Mouse (Mus musculus): ENCODE data around the gene Ap2a1. TPM values are rescaled to one million over a fixed set of nuclear protein-coding genes. Genes with fewer than 3 reads are reported as not detected.

The Ap2a1 gene
- polyA plus RNA-seq, 1 experiment, result 48.1 TPM

GRCm38 (mm10) chr7:44908706-44909476 is 20.4 kb downstream of the Ap2a1 start:
- H3K4me1 ChIP-seq (ENCODE audit: control insufficient read depth), result peaks cover 1% of the 10 kb centered on the region
- H3K36me3 ChIP-seq (ENCODE audit: control insufficient read depth), result peaks cover 100% of the 10 kb centered on the region
- no peaks in the 10 kb centered on the region for H3K27me3 ChIP-seq (ENCODE audit: control insufficient read depth)
- H3K4me3 ChIP-seq (replicated peaks), result no peak overlapping the region
- no peak for TF ChIP-seq GATA1 (IDR thresholded peaks at IDR 0.05; ENCODE audit: low read length)
- no peak for TF ChIP-seq TAL1 (IDR thresholded peaks at IDR 0.05; ENCODE audit: low read length)
- H3K9me3 ChIP-seq (ENCODE audit: control insufficient read depth, low read length), result no peaks in the 10 kb centered on the region

GRCm38 (mm10) chr7:44905430-44905829 is 23.9 kb downstream of the Ap2a1 start:
- no peaks in the 10 kb centered on the region for H3K9me3 ChIP-seq (ENCODE audit: control insufficient read depth, low read length)
- peaks cover 22% of the 10 kb centered on the region for H3K4me1 ChIP-seq (ENCODE audit: control insufficient read depth)
- H3K36me3 ChIP-seq (ENCODE audit: control insufficient read depth), result peaks cover 100% of the 10 kb centered on the region
- no peak overlapping the region for H3K4me3 ChIP-seq (replicated peaks)
- no peak for TF ChIP-seq GATA1 (IDR thresholded peaks at IDR 0.05; ENCODE audit: low read length)
- TF ChIP-seq TAL1 (IDR thresholded peaks at IDR 0.05; ENCODE audit: low read length), result no peak
- H3K27me3 ChIP-seq (ENCODE audit: control insufficient read depth), result no peaks in the 10 kb centered on the region

GRCm38 (mm10) chr7:44901230-44901722 is 28.0 kb downstream of the Ap2a1 start:
- peak overlapping the region; percentile 35 for H3K4me3 ChIP-seq (replicated peaks)
- no peaks in the 10 kb centered on the region for H3K27me3 ChIP-seq (ENCODE audit: control insufficient read depth)
- H3K9me3 ChIP-seq (ENCODE audit: control insufficient read depth, low read length), result no peaks in the 10 kb centered on the region
- H3K4me1 ChIP-seq (ENCODE audit: control insufficient read depth), result peaks cover 63% of the 10 kb centered on the region
- TF ChIP-seq GATA1 (IDR thresholded peaks at IDR 0.05; ENCODE audit: low read length) (no peak), TAL1 (IDR thresholded peaks at IDR 0.05; ENCODE audit: low read length) (no peak)
- peaks cover 87% of the 10 kb centered on the region for H3K36me3 ChIP-seq (ENCODE audit: control insufficient read depth)

- Histone ChIP-seq H3K27me3 (ENCODE audit: control insufficient read depth) (no peaks in the 10 kb centered on the region), H3K4me1 (ENCODE audit: control insufficient read depth) (peaks cover 70% of the 10 kb centered on the region), H3K9me3 (ENCODE audit: control insufficient read depth, low read length) (no peaks in the 10 kb centered on the region), H3K4me3 (replicated peaks) (no peak overlapping the region), H3K36me3 (ENCODE audit: control insufficient read depth) (peaks cover 80% of the 10 kb centered on the region)
- TF ChIP-seq TAL1 (IDR thresholded peaks at IDR 0.05; ENCODE audit: low read length) (no peak), GATA1 (IDR thresholded peaks at IDR 0.05; ENCODE audit: low read length) (no peak)
Measured at GRCm38 (mm10) chr7:44900632-44901031, 28.7 kb downstream of the Ap2a1 start.

GRCm38 (mm10) chr7:44898607-44899006 is 30.7 kb downstream of the Ap2a1 start:
- Histone ChIP-seq H3K9me3 (ENCODE audit: control insufficient read depth, low read length) (no peaks in the 10 kb centered on the region), H3K4me1 (ENCODE audit: control insufficient read depth) (peaks cover 80% of the 10 kb centered on the region), H3K27me3 (ENCODE audit: control insufficient read depth) (no peaks in the 10 kb centered on the region), H3K36me3 (ENCODE audit: control insufficient read depth) (peaks cover 60% of the 10 kb centered on the region), H3K4me3 (replicated peaks) (peak overlapping the region; percentile 14)
- TF ChIP-seq TAL1 (IDR thresholded peaks at IDR 0.05; ENCODE audit: low read length) (no peak), GATA1 (IDR thresholded peaks at IDR 0.05; ENCODE audit: low read length) (no peak)

- H3K4me3 ChIP-seq (replicated peaks), result peak overlapping the region; percentile 70
- H3K27me3 ChIP-seq (ENCODE audit: control insufficient read depth), result no peaks in the 10 kb centered on the region
- H3K36me3 ChIP-seq (ENCODE audit: control insufficient read depth), result peaks cover 39% of the 10 kb centered on the region
- no peak for TF ChIP-seq GATA1 (IDR thresholded peaks at IDR 0.05; ENCODE audit: low read length)
- no peak for TF ChIP-seq TAL1 (IDR thresholded peaks at IDR 0.05; ENCODE audit: low read length)
- peaks cover 83% of the 10 kb centered on the region for H3K4me1 ChIP-seq (ENCODE audit: control insufficient read depth)
- no peaks in the 10 kb centered on the region for H3K9me3 ChIP-seq (ENCODE audit: control insufficient read depth, low read length)
Measured at GRCm38 (mm10) chr7:44896499-44896898, 32.8 kb downstream of the Ap2a1 start.

- H3K9me3 ChIP-seq (ENCODE audit: control insufficient read depth, low read length), result no peaks in the 10 kb centered on the region
- no peaks in the 10 kb centered on the region for H3K27me3 ChIP-seq (ENCODE audit: control insufficient read depth)
- peaks cover 83% of the 10 kb centered on the region for H3K4me1 ChIP-seq (ENCODE audit: control insufficient read depth)
- peak within 1 kb of the TSS; percentile 70 for H3K4me3 ChIP-seq (replicated peaks)
- TF ChIP-seq GATA1 (IDR thresholded peaks at IDR 0.05; ENCODE audit: low read length) (no peak), TAL1 (IDR thresholded peaks at IDR 0.05; ENCODE audit: low read length) (no peak)
- H3K36me3 ChIP-seq (ENCODE audit: control insufficient read depth), result peaks cover 36% of the 10 kb centered on the region
Measured at GRCm38 (mm10) chr7:44895593-44896434, 33.5 kb downstream of the Ap2a1 start, which contains the start of gene Fuz. TSS of gene Fuz (plus strand) at chr7:44896079.

- no peaks in the 10 kb centered on the region for H3K27me3 ChIP-seq (ENCODE audit: control insufficient read depth)
- no peaks in the 10 kb centered on the region for H3K9me3 ChIP-seq (ENCODE audit: control insufficient read depth, low read length)
- peaks cover 83% of the 10 kb centered on the region for H3K4me1 ChIP-seq (ENCODE audit: control insufficient read depth)
- peak overlapping the region; percentile 70 for H3K4me3 ChIP-seq (replicated peaks)
- H3K36me3 ChIP-seq (ENCODE audit: control insufficient read depth), result peaks cover 36% of the 10 kb centered on the region
- TF ChIP-seq GATA1 (IDR thresholded peaks at IDR 0.05; ENCODE audit: low read length) (no peak), TAL1 (IDR thresholded peaks at IDR 0.05; ENCODE audit: low read length) (no peak)
Measured at GRCm38 (mm10) chr7:44895206-44895592, 34.1 kb downstream of the Ap2a1 start.

- H3K9me3 ChIP-seq (ENCODE audit: control insufficient read depth, low read length), result no peaks in the 10 kb centered on the region
- peaks cover 32% of the 10 kb centered on the region for H3K36me3 ChIP-seq (ENCODE audit: control insufficient read depth)
- no peak overlapping the region for H3K4me3 ChIP-seq (replicated peaks)
- no peak for TF ChIP-seq TAL1 (IDR thresholded peaks at IDR 0.05; ENCODE audit: low read length)
- no peak for TF ChIP-seq GATA1 (IDR thresholded peaks at IDR 0.05; ENCODE audit: low read length)
- no peaks in the 10 kb centered on the region for H3K27me3 ChIP-seq (ENCODE audit: control insufficient read depth)
- H3K4me1 ChIP-seq (ENCODE audit: control insufficient read depth), result peaks cover 75% of the 10 kb centered on the region
Measured at GRCm38 (mm10) chr7:44894175-44894574, 35.1 kb downstream of the Ap2a1 start.

All from erythroblast, embryonic 14.5 days (primary cell).